Mouse (Mus musculus): ENCODE data around the gene Lpar6.

DNA sequence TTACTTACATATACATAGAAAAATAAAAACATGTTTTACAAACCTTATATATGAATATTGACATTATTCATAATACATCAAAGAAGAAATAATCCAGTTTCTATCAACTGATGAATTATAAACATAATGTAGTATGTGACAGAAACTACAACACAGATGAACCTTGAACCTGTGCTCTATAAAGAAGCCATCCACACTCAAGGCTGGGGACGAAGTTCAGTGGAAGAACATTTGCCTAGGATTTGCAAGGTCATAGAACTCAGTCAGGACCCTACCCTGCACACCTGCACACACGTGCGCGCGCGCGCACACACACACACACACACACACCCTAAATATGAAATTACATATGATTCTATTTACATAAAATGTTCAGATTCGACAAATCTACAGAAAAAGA is 27.5 kb upstream of the Lpar6 start:
- no peak for TF ChIP-seq POLR2A (IDR thresholded peaks at IDR 0.05; ENCODE audit: extremely low read depth, insufficient read depth, low read length)
- TF ChIP-seq CTCF (IDR thresholded peaks at IDR 0.05; ENCODE audit: extremely low read depth, insufficient read depth, low read length) = no peak
